In the genomic region with DNA sequence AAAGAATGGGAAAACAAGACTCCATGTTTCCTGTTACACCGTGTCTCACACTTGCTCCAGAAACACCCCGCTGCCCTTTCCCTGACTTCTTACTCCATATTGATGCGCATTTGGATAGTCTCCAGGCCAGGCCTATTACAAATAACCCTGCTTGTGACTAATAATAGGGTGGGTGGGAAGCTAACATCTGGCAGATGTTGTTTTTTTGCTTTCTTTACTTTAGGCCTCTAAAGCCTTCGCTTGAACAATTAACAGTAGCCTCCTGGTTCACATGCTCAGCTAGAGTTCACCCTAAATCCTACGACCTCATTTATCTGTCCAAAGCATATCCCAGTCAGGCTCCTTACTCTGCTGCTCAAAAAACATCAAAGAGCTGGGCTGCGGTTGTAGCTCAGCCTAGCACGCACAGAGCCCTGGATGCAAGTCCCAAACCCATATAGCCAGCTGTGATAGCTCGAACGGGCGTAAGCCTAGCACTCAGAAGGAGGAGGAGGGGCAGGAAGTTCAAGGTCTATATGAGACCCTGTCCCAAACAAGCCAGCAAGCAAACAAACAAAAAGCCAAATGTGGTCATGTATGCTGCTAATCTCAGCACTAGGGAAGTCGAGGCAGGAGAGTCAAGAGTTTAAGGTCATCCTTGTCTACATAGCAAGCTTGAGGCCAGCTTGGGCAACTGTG, we compare ENCODE assay signal across 9 mouse cellular contexts. TPM values are rescaled to one million over a fixed set of nuclear protein-coding genes. Genes with fewer than 3 reads are reported as not detected.
DNase-seq lines count a peak whose midpoint lies in the region; ATAC-seq and TF ChIP-seq lines count a peak whose summit lies in the region.
"Had no signal": no experiment of that assay in that cellular context is flagged by ENCODE, and none has a peak within 500 bp of the region (broad histone marks: within the 10 kb centered on the region; RNA-seq: fewer than 3 reads in every experiment).

No protein-coding gene starts in this region.

- ATAC-seq in liver, embryonic 16.5 days (ENCODE audit: low read depth) = no peak
- no peak for ATAC-seq in midbrain, embryonic 11.5 days (ENCODE audit: low FRiP score)

- intact Hi-C loops in gastrocnemius, adult 2 months (cut with DNase I) = no loop called here

- peaks cover 29% of the 10 kb centered on the region for H3K4me1 ChIP-seq in testis, adult 2 months (ENCODE audit: control insufficient read depth, insufficient read depth, low read length)
- H3K4me1 ChIP-seq in liver, embryonic 16.5 days (ENCODE audit: control insufficient read depth, low read depth, low read length) = peaks cover 6% of the 10 kb centered on the region; the same call in 1 of the 2 replicates
- H3K4me1 ChIP-seq in midbrain, embryonic 11.5 days (ENCODE audit: control insufficient read depth, insufficient read depth, low read length) = peaks cover 8% of the 10 kb centered on the region; the same call in 1 of the 2 replicates
- H3K4me1 ChIP-seq: hindbrain, embryonic 13.5 days had no signal

- TF ChIP-seq CTCF in gastrocnemius, adult 2 months (IDR thresholded peaks at IDR 0.05) = no peak
- no peak for TF ChIP-seq CTCF in testis, adult 2 months (IDR thresholded peaks at IDR 0.05; ENCODE audit: control insufficient read depth, insufficient read depth, insufficient replicate concordance, low read depth, low read length)

- no peaks in the 10 kb centered on the region for H3K36me3 ChIP-seq in testis, adult 2 months (ENCODE audit: control insufficient read depth, insufficient read depth, low read length)
- H3K36me3 ChIP-seq in liver, embryonic 16.5 days (ENCODE audit: control insufficient read depth, insufficient read depth) = no peaks in the 10 kb centered on the region
- H3K36me3 ChIP-seq in midbrain, embryonic 11.5 days (ENCODE audit: control insufficient read depth, insufficient read depth, low read length) = no peaks in the 10 kb centered on the region
- H3K36me3 ChIP-seq: hindbrain, embryonic 13.5 days had no signal

- H3K4me2 ChIP-seq in liver, embryonic 16.5 days (ENCODE audit: low read depth, low read length) = no peak overlapping the region
- H3K4me2 ChIP-seq in midbrain, embryonic 11.5 days = no peak overlapping the region
- H3K4me2 ChIP-seq: hindbrain, embryonic 13.5 days had no signal

- H3K27me3 ChIP-seq in testis, adult 2 months (ENCODE audit: control insufficient read depth, insufficient read depth, low read length) = no peaks in the 10 kb centered on the region
- no peaks in the 10 kb centered on the region; the same call in 1 of the 2 replicates for H3K27me3 ChIP-seq in liver, embryonic 16.5 days (ENCODE audit: control insufficient read depth, insufficient read depth, low read depth, low read length)
- no peaks in the 10 kb centered on the region; the same call in 1 of the 2 replicates for H3K27me3 ChIP-seq in midbrain, embryonic 11.5 days (ENCODE audit: control insufficient read depth, insufficient read depth, low read length)
- H3K27me3 ChIP-seq: hindbrain, embryonic 13.5 days had no signal

- H3K9ac ChIP-seq in liver, embryonic 16.5 days (ENCODE audit: low read depth, low read length) = no peak overlapping the region
- H3K9ac ChIP-seq in midbrain, embryonic 11.5 days (ENCODE audit: low read length) = no peak overlapping the region
- H3K9ac ChIP-seq: hindbrain, embryonic 13.5 days had no signal

- WGBS in liver, embryonic 16.5 days (ENCODE audit: insufficient replicate concordance) = 44% methylated on average over 11 of the region's 11 CpGs
- 65% methylated on average over 11 of the region's 11 CpGs for WGBS in midbrain, embryonic 11.5 days

- peak overlapping the region; percentile 68 for H3K27ac ChIP-seq in gastrocnemius, adult 2 months
- no peak overlapping the region for H3K27ac ChIP-seq in testis, adult 2 months (ENCODE audit: control insufficient read depth, insufficient read depth, low read depth, low read length)
- H3K27ac ChIP-seq in liver, embryonic 16.5 days (ENCODE audit: low read length) = peak overlapping the region; percentile 14; the same call in 1 of the 2 replicates
- no peak overlapping the region for H3K27ac ChIP-seq in midbrain, embryonic 11.5 days (ENCODE audit: low read depth, low read length)
- H3K27ac ChIP-seq: hindbrain, embryonic 13.5 days had no signal

- no peaks in the 10 kb centered on the region for H3K9me3 ChIP-seq in liver, embryonic 16.5 days (replicated peaks; ENCODE audit: control insufficient read depth, low read length)
- H3K9me3 ChIP-seq in midbrain, embryonic 11.5 days (ENCODE audit: control insufficient read depth, low read length) = no peaks in the 10 kb centered on the region
- H3K9me3 ChIP-seq: hindbrain, embryonic 13.5 days had no signal

- H3K4me3 ChIP-seq in gastrocnemius, adult 2 months = no peak overlapping the region
- peak overlapping the region; percentile 51 for H3K4me3 ChIP-seq in testis, adult 2 months (ENCODE audit: control insufficient read depth, low read depth, low read length)
- no peak overlapping the region for H3K4me3 ChIP-seq in liver, embryonic 16.5 days (ENCODE audit: low read depth, low read length)
- no peak overlapping the region for H3K4me3 ChIP-seq in midbrain, embryonic 11.5 days (ENCODE audit: low read depth, low read length)
- H3K4me3 ChIP-seq: hindbrain, embryonic 13.5 days had no signal

- TF ChIP-seq POLR2A in testis, adult 2 months (IDR thresholded peaks at IDR 0.05; ENCODE audit: control insufficient read depth, low read depth, low read length) = no peak

- no peak for DNase-seq in gastrocnemius, adult 2 months
- no peak for DNase-seq in gastrocnemius, postnatal 4 days (ENCODE audit: low spot score in 2 of 2)
- DNase-seq in testis, postnatal 10 days (ENCODE audit: low spot score) = no peak
- DNase-seq in cerebellum, postnatal 4 days (ENCODE audit: low spot score in 2 of 2) = no peak
- no peak for DNase-seq in right cerebral cortex, postnatal 4 days
- DNase-seq in midbrain, embryonic 11.5 days (ENCODE audit: low spot score, missing footprints) = no peak

RNA-seq across cellular contexts. Expression of a gene that starts 3.9 kb away (rescaled TPM):
- 100 to 1,000 TPM; 165 to 168 TPM for total RNA-seq in gastrocnemius, adult 2 months (2021)
- total RNA-seq in gastrocnemius, postnatal 4 days (2021) = 100 to 1,000 TPM; 240 to 247 TPM
- 448 and 538 TPM in 2 replicates for polyA plus RNA-seq in testis, adult 2 months (2012; rRNA removed)
- 163 and 178 TPM in 2 replicates for polyA plus RNA-seq in liver, embryonic 16.5 days (2015; fragmentation: Nextera tagmentation; extraction: Ambion mirVana)
- 506 and 513 TPM in 2 replicates for polyA plus RNA-seq in midbrain, embryonic 11.5 days (2014; fragmentation: Nextera tagmentation; extraction: Ambion mirVana)

Comparison
In these comparisons a context has a peak if more than half of its experiments do, and no peak if none do; other contexts are left out.
1. H3K27ac ChIP-seq: peak in gastrocnemius, adult 2 months (single experiment) and liver, embryonic 16.5 days (single experiment); none in testis, adult 2 months (single experiment) and midbrain, embryonic 11.5 days (single experiment).